20 mouse cellular contexts compared by ENCODE assay signal in the genomic region with DNA sequence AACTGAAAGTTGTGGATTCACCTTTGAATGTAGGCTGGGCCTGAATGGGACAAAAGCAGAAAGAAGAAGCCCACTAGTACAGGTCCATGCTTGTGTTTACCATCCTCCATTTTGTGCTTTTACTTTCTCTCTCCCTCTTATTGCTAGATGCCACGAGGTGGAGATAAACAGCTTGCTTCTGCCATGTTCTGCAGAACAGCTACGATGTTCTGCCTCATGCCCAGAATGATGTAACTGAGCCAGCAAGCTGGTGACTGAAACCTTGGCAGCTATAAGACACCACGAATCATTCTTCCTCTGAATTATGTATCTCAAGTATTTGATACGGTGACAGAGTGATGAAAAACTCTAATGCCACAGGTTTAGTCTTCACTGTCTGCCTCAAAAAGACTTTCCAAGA.
"Had no signal": no experiment of that assay in that cellular context is flagged by ENCODE, and none has a peak within 500 bp of the region (broad histone marks: within the 10 kb centered on the region; RNA-seq: fewer than 3 reads in every experiment).

No protein-coding gene starts in this region.

- DNase-seq: kidney, adult 8-10 months; kidney, postnatal 10 days; kidney, postnatal 36 days; liver, embryonic 13.5 days; lung, adult 2 months; lung, postnatal 14 days; right cerebral cortex, adult 18-20 months; right cerebral cortex, postnatal 14 days; right cerebral cortex, postnatal 4 days; thymus, adult 2 months; thymus, postnatal 14 days; thymus, postnatal 4 days had no signal

- H3K4me3 ChIP-seq: kidney, embryonic 15.5 days; left cerebral cortex, adult 2 months; liver, embryonic 13.5 days; midbrain, embryonic 12.5 days; midbrain, embryonic 15.5 days; neural tube, embryonic 12.5 days; neural tube, embryonic 15.5 days had no signal

- H3K27ac ChIP-seq: kidney, embryonic 15.5 days; left cerebral cortex, adult 2 months; liver, embryonic 13.5 days; macrophage; midbrain, embryonic 12.5 days; midbrain, embryonic 15.5 days; neural tube, embryonic 12.5 days; neural tube, embryonic 15.5 days; stomach, postnatal 0 days had no signal

- H3K27me3 ChIP-seq: kidney, embryonic 15.5 days; liver, embryonic 13.5 days; midbrain, embryonic 12.5 days; midbrain, embryonic 15.5 days; neural tube, embryonic 12.5 days; neural tube, embryonic 15.5 days had no signal

- H3K4me2 ChIP-seq: kidney, embryonic 15.5 days; liver, embryonic 13.5 days; midbrain, embryonic 12.5 days; midbrain, embryonic 15.5 days; neural tube, embryonic 12.5 days; neural tube, embryonic 15.5 days had no signal

- H3K4me1 ChIP-seq: kidney, embryonic 15.5 days; liver, embryonic 13.5 days; midbrain, embryonic 12.5 days; midbrain, embryonic 15.5 days; neural tube, embryonic 12.5 days; neural tube, embryonic 15.5 days had no signal

- ATAC-seq: midbrain, embryonic 15.5 days had no signal

- H3K36me3 ChIP-seq: kidney, embryonic 15.5 days; liver, embryonic 13.5 days; midbrain, embryonic 12.5 days; midbrain, embryonic 15.5 days; neural tube, embryonic 12.5 days; neural tube, embryonic 15.5 days had no signal

- H3K9me3 ChIP-seq: kidney, embryonic 15.5 days; liver, embryonic 13.5 days; midbrain, embryonic 12.5 days; midbrain, embryonic 15.5 days; neural tube, embryonic 12.5 days; neural tube, embryonic 15.5 days had no signal

- H3K9ac ChIP-seq: kidney, embryonic 15.5 days; liver, embryonic 13.5 days; midbrain, embryonic 12.5 days; midbrain, embryonic 15.5 days; neural tube, embryonic 12.5 days; neural tube, embryonic 15.5 days had no signal
